Mouse (Mus musculus) embryo, embryonic 11 days (tissue): ENCODE results near the gene Sf3b1.
"Not testable (repeated sequence)": the region's sequence is repeated elsewhere in the genome, so short reads cannot be mapped to it uniquely, and the experiment has no call there.

ENCODE experiments used
- DNase-seq: peaks from one replicate; pipeline ENCODE4 v3.0.0-alpha.2; 2015

Gene Sf3b1

GRCm38 (mm10) chr1:55027253-55027801 is at the start of gene Sf3b1:
TSS of gene Sf3b1 (minus strand) at chr1:55027481.
- peak; percentile 98 for DNase-seq

- no peak for DNase-seq
These were observed 49.1 kb upstream of the Sf3b1 start for GRCm38 (mm10) chr1:55076395-55076743.

DNA sequence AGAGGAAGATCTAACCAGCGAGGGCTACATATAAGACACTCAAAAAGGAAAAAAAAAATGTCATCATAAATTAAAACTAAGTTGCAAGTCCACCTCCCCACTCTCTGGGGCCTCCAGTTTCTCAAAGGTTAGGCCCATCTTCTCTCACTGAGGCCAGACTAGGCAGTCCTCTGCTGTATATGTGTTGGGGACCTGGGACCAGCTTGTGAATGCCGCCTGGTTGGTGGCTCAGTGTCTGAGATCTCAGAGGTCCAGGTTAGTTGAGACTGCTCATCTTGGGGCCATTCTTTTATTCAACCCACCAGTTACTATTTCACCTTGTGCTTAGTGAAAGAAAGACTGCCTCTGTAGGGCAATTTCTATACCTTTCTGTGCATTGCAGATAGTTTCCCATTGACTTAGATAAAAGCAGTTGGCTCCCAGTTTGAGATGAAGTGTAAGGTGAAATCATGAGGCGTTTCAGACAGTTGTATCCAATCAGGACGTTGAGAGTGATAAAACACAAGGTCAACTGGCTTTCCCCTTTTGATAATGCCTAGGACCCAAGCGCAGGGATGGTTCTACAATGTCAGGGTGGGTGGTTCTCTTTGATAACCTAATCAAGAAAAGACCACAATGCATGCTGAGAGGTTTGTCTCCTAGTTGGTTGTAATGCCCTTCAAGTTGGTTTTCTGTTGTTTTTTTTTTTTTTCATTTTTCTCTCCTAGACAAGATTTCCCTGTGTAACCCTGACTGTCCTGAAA is 48.5 kb upstream of the Sf3b1 start:
- DNase-seq: no peak

DNA sequence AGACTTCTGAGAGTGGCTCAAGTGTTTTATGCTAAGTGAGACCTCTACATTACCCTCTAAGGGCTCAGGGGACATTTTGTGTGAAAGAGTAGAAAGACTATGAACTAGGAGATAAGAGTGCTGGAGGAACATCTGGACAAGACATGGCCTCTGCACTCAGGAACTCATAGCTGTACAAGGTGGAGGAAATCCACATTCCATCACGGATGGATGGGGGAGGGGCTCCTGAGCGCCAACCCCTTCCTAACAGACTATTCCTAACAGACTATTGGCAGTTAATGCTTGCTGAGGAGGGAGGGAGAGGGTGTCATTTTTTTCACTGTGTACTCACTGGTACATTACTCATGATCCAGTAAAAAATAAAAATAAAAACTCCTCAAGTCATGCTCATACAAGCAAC is 47.5 kb upstream of the Sf3b1 start:
- peak; percentile 26 for DNase-seq

GRCm38 (mm10) chr1:55072328-55072727 is 45.0 kb upstream of the Sf3b1 start:
- not testable (repeated sequence) for DNase-seq

DNA sequence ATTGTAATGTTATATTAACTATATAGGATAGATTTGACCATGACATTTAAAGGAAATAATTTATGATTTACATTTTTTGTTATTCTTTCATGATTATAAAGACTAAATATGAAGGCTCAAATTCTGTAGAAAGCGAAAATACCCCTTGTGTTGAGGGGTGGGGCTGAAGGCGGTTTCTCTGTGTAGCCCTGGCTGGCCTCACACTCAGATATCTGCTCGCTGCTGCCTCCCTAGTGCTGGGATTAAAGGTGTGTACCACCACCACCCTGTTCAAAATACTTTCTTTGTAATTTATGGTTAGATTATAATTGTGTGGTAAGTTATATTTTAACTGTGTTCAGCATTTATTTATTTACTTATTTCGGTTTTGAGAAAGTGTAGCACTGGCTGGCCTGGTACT is 34.5 kb upstream of the Sf3b1 start:
- no peak for DNase-seq

DNA sequence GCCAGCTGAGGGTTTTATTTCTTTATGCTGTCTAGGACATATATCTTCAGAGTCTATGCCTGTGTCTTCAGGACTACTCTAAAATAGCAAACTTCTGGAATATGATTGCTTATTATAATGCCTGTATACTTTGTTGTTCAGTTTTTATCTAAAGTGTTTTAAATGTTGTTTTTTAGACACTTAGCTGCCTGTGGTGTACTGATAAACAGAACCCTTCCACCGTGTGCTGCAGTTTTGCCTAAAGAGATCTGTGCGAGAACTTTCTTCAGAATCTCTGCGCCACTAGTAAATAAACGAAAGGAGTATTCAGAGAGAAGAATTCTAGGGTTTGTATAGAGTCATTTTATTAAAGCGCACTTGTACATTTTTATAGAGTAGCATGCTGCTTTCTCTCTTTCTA is 33.8 kb upstream of the Sf3b1 start:
- DNase-seq: no peak

- not testable (repeated sequence) for DNase-seq
These were observed 31.1 kb upstream of the Sf3b1 start for GRCm38 (mm10) chr1:55058383-55058782.

DNA sequence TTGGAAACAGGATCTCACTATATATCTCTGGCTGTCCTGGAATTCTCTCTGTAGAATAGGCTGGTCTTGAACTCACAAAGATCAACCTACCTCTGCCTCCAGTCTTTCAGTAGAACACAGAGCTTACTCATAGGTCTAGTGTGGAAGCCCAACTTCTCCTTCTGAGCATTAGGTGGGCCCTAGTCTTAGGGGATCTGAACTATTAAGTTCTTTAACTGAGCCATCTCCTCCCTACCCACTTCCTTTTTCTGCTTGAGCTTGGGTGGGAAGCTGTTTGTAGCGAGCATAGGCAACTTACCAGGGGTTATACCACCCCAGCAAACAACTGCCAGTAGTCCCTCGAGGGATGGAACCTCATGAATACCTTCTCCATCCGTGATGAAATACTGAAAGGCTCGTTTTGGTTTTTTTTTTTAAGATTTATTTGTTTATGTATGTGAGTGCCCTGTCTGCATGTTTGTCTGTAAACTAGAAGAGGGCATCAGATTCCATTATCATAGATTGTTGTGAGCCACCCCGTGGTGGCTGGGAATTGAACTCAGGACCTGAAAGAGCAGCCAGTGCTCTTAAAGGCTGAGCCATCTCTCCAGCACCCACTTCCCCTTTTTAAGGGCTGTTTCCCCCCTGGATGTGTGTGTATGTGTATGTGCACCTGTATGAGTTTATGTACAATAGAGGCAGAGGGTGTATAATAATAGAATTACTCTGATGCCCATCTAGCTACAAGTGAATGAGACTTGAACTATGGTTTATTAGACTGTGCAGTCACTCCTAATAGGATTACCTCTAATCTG is 28.2 kb upstream of the Sf3b1 start:
- no peak for DNase-seq

DNA sequence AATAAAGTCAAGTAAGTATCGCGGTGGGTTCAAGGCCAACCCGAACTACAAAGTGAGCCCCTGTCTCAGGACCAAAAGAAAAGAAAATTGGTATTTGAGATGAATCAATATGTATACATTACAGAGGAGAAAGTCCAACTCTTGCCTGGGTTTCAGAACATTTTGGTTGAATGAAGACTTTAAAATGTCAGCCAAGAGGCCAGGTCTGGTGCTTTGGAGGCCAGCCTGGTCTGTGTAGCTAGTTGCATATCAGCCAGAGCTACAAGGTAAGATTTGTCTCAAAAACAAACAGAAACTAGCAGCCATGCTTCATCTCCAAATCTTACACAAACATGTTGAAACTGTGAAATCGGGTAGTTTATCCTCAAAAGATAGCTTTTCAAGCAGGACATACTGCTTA is 26.3 kb upstream of the Sf3b1 start:
- no peak for DNase-seq

- DNase-seq: peak; percentile 75
These were observed 25.7 kb upstream of the Sf3b1 start for GRCm38 (mm10) chr1:55053005-55053404.

GRCm38 (mm10) chr1:55052355-55052953 is 25.2 kb upstream of the Sf3b1 start, which contains the start of gene Coq10b:
TSS of gene Coq10b (plus strand) at chr1:55052770.
- DNase-seq: peak; percentile 99

DNA sequence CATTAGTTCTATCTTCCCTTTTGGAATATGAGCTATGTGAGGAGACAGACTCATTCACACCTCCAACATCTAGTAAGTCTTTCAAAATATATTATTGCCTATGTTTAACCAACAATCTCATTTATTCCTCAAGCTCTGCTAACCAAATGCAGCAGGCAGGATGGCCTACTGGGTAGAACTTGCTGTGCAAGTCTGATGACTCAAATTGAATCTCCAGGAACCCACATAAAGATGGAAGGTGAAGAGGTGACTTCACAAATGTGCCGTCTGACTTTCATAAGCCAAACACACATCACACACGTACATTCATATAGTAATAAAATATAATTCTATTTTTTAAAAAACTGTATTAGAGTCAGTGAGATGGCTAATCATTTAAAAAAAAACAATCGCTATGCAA is 24.4 kb upstream of the Sf3b1 start:
- no peak for DNase-seq

DNA sequence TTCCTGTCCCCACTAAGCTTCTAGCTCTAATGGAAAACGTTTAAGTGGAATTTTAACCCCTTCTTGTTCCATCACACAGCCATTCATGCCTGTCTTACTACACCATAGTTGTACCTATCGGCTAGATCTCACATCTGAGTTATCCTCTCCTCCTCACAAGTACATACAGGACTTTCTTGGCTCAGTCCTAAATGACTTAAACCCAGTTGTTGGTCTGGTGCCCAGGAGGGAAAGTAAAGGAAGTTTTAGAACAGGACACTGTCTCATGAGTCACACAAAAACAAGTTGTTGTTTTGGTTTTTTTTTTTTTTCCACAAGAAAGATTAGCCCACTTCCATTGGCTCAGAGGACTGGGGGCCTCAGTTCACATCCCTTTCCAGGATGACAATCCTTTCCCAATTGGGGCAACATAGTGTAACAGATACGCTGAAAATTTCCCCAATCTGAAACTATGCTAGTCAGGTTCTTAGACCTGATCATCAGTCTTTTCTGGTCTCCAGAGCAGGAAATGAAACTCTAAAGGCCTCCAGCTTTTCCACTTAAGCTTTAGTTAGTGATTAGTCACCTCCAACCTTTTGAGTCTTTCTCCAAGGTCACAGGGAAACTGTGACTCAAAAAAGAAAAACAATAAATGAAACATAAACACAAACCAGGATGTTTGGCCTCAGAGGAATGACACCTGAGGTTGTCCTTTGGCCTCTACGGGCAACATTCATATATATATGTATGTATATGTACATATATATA is 21.7 kb upstream of the Sf3b1 start:
- DNase-seq: no peak

GRCm38 (mm10) chr1:55043164-55043563 is 15.9 kb upstream of the Sf3b1 start:
- DNase-seq: no peak

DNA sequence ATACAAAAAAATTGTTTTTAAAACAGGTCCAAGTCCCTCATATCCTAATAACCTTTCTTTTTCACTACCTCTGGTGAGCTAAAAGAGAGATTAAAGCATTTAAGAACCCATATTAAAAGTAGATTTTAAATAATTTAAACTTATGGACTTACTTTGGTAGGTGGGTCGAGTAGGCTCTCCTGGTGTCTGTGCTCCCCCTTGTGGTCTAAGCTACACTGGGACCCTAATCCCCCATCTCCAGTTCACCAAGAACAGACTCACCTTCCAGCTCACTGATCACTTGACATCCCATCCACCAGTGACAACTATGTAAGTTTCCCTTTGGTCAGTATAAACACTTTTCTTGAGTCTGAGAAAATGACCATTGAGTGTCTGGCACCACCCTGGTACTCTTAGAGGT is 15.0 kb upstream of the Sf3b1 start:
- DNase-seq: no peak

DNA sequence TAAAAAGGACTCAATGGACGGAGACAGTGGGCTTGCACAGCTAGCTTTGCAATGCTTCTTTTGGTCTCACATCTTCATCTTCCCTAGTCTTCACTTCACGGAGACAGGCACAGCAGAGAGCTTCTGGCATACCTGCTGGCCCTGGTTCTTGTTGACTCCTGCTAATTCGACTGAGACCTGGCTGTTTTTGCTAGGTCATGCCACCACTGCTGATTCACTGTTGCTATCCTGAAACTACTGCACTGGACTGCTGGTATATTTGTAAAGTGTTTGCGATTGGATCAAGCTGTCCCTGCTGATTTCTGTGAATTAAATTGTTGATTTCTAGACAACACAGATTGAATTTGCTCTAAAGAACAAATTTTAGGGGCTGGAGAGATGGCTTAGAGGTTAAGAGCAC is 14.4 kb upstream of the Sf3b1 start:
- no peak for DNase-seq

GRCm38 (mm10) chr1:55039944-55040343 is 12.7 kb upstream of the Sf3b1 start:
- DNase-seq: no peak

GRCm38 (mm10) chr1:55031026-55031779 is 3.9 kb upstream of the Sf3b1 start:
- DNase-seq: no peak

DNA sequence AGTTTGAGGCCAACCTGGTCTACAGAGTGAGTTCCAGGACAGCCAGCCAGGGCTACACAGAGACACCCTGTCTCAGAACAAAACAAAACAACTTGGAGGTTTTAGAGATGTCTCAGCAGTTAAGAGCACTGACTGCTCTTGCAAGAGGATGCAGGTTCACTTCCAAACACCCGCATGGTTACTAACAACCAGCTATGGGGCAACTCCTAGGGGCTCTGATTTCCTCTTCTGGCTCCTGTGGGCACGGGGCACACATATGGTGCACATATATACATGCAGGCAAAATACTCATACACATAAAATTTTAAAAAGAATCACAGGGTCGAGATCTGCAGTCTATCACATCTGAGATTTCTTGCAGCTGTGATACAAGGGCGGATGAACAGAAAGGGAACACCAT is 2.2 kb upstream of the Sf3b1 start:
- no peak for DNase-seq

GRCm38 (mm10) chr1:55028512-55029249 is 1.4 kb upstream of the Sf3b1 start:
- no peak for DNase-seq
